Mouse (Mus musculus) heart, postnatal 0 days (tissue): ENCODE results near the gene Hmmr. TPM values are rescaled to one million over a fixed set of nuclear protein-coding genes. Genes with fewer than 3 reads are reported as not detected.
A peak's percentile ranks its signal among the peaks of the same experiment; 100 is the strongest.

Source experiments
- ATAC-seq: fragments of 200-750 bp; cut with Nextera tagmentation; 2 replicates; pipeline ENCODE4 v1.8.0; 2017; ENCODE audit warnings: low read depth, moderate number of reproducible peaks, moderate library complexity; ENCODE audit not compliant: insufficient read depth
- DNase-seq: peaks from one replicate; pipeline ENCODE4 v3.0.0-alpha.2; 2016; ENCODE audit warnings: low spot score
- H3K27ac ChIP-seq: fragments of 300-500 bp; sonication (generic); 2 replicates; pipeline ENCODE4 v1.5.1; 2014; ENCODE audit warnings: low read depth, mild to moderate bottlenecking
- H3K27me3 ChIP-seq: fragments of 300-500 bp; sonication (generic); 2 replicates; pipeline ENCODE4 v1.6.1; 2014; ENCODE audit warnings: low read length, mixed read lengths; ENCODE audit not compliant: control insufficient read depth, insufficient read depth
- H3K36me3 ChIP-seq: fragments of 300-500 bp; sonication (generic); replicated peaks from 2 replicates; pipeline ENCODE4 v1.6.1; 2014; ENCODE audit warnings: low read length, mixed read lengths; ENCODE audit not compliant: control insufficient read depth, insufficient read depth
- H3K4me1 ChIP-seq: fragments of 300-500 bp; sonication (generic); 2 replicates; pipeline ENCODE4 v1.6.1; 2014; ENCODE audit warnings: antibody characterized with exemption; ENCODE audit not compliant: control insufficient read depth, insufficient read depth
- H3K4me2 ChIP-seq: fragments of 300-500 bp; sonication (generic); 2 replicates; pipeline ENCODE4 v1.6.1; 2014; ENCODE audit warnings: low read depth, mild to moderate bottlenecking, low read length, moderate library complexity
- H3K4me3 ChIP-seq: fragments of 300-500 bp; sonication (generic); 2 replicates; pipeline ENCODE4 v1.5.1; 2014; ENCODE audit warnings: low read depth, low read length
- H3K9ac ChIP-seq: fragments of 300-500 bp; sonication (generic); replicated peaks from 2 replicates; pipeline ENCODE4 v1.6.1; 2014; ENCODE audit warnings: low read depth, low read length, mixed read lengths
- H3K9me3 ChIP-seq: fragments of 300-500 bp; sonication (generic); replicated peaks from 2 replicates; pipeline ENCODE4 v1.6.1; 2016; ENCODE audit warnings: low read length; ENCODE audit not compliant: control insufficient read depth
- CTCF ChIP-seq: IDR thresholded peaks from 2 replicates; pipeline ENCODE4 v1.5.1; 2016; ENCODE audit warnings: antibody characterized with exemption, control low read depth, low read depth
- EP300 ChIP-seq: IDR thresholded peaks from 2 replicates; pipeline ENCODE4 v1.6.1; 2016; ENCODE audit warnings: antibody characterized with exemption, low read depth
- WGBS: fragments of 180-500 bp; shearing (Covaris S2); extraction: QIAGEN DNeasy Blood & Tissue Kit; methylation state at CpG from one replicate; pipeline ENCODE4 v1.1.7; 2014; 5-methylcytosine and 5-hydroxymethylcytosine counted together
- polyA plus RNA-seq: library from polyadenylated mRNA; unstranded; fragments of >200 nt; fragmentation: Nextera tagmentation; extraction: Ambion mirVana; gene quantifications from 2 replicates; pipeline ENCODE4 v1.2.1, GENCODE M21; 2015
- total RNA-seq: library from RNA; depleted of rRNA; stranded (reverse); fragments of >200 nt; gene quantifications from 2 replicates; pipeline ENCODE4 v1.2.3, GENCODE M21; 2014; ENCODE audit warnings: low replicate concordance

Hmmr gene
- total and polyA plus RNA-seq, 2 experiments from 2014 or later = 18.0 to 29.0 TPM

GRCm38 (mm10) chr11:40693366-40693951, 39.8 kb downstream of the Hmmr start:
- peak overlapping the region; percentile 81 for H3K9ac ChIP-seq
- WGBS = under 1% methylated on average over 16 of the region's 16 CpGs
- peak overlapping the region; percentile 90 for H3K4me2 ChIP-seq
- no peak for TF ChIP-seq CTCF
- no peak for TF ChIP-seq EP300
- H3K27me3 ChIP-seq = no peaks in the 10 kb centered on the region
- no peaks in the 10 kb centered on the region for H3K36me3 ChIP-seq
- peak; percentile 51 for DNase-seq
- H3K27ac ChIP-seq = peak overlapping the region; percentile 95
- peaks cover 22% of the 10 kb centered on the region for H3K4me1 ChIP-seq
- ATAC-seq = no peak
- peak overlapping the region; percentile 82 for H3K4me3 ChIP-seq
- H3K9me3 ChIP-seq = no peaks in the 10 kb centered on the region

- Histone ChIP-seq H3K27ac (peak overlapping the region; percentile 95), H3K4me3 (peak overlapping the region; percentile 82), H3K9me3 (no peaks in the 10 kb centered on the region), H3K9ac (peak overlapping the region; percentile 81), H3K4me1 (peaks cover 22% of the 10 kb centered on the region), H3K36me3 (0 out of 2 replicates have a peak, but pooled peaks cover under 1% of the 10 kb centered on the region), H3K27me3 (no peaks in the 10 kb centered on the region), H3K4me2 (peak overlapping the region; percentile 90)
- peak; percentile 95 for DNase-seq
- TF ChIP-seq CTCF = no peak
- TF ChIP-seq EP300 = no peak; the same call in 1 of the 2 replicates
- 1% methylated on average over 36 of the region's 36 CpGs for WGBS
- peak; percentile 93 for ATAC-seq
These were observed 40.5 kb downstream of the Hmmr start for GRCm38 (mm10) chr11:40692511-40693365.

- Histone ChIP-seq H3K27me3 (no peaks in the 10 kb centered on the region), H3K4me3 (peak overlapping the region; percentile 82), H3K9me3 (no peaks in the 10 kb centered on the region), H3K9ac (peak overlapping the region; percentile 81), H3K4me1 (peaks cover 22% of the 10 kb centered on the region), H3K4me2 (peak overlapping the region; percentile 90), H3K27ac (peak overlapping the region; percentile 95), H3K36me3 (peaks cover 6% of the 10 kb centered on the region)
- peak; percentile 36 for ATAC-seq
- peak; percentile 34 for DNase-seq
- 0% methylated on average over 26 of the region's 28 CpGs for WGBS
- TF ChIP-seq EP300 = 0 out of 2 replicates have a peak, but pooled peaks have one; percentile 36
- TF ChIP-seq CTCF = no peak
These were observed 41.1 kb downstream of the Hmmr start for GRCm38 (mm10) chr11:40692101-40692509.

- peak overlapping the region; percentile 95 for H3K27ac ChIP-seq
These were observed 42.6 kb downstream of the Hmmr start for GRCm38 (mm10) chr11:40690444-40691127.

GRCm38 (mm10) chr11:40683295-40683694, 49.9 kb downstream of the Hmmr start:
- H3K27ac ChIP-seq = no peak overlapping the region
- DNase-seq (no peak), ATAC-seq (no peak)
- H3K4me2 ChIP-seq = no peak overlapping the region
- H3K4me1 ChIP-seq = no peaks in the 10 kb centered on the region
- WGBS = 64% methylated on average over 3 of the region's 3 CpGs
- no peaks in the 10 kb centered on the region for H3K27me3 ChIP-seq
- no peak overlapping the region for H3K9ac ChIP-seq
- H3K4me3 ChIP-seq = no peak overlapping the region
- H3K36me3 ChIP-seq = peaks cover 87% of the 10 kb centered on the region
- TF ChIP-seq CTCF (no peak), EP300 (no peak)
- no peaks in the 10 kb centered on the region for H3K9me3 ChIP-seq

More at GRCm38 (mm10) chr11:40690444-40691127, 42.6 kb downstream of the Hmmr start:
- Histone ChIP-seq H3K9ac (no peak overlapping the region), H3K9me3 (no peaks in the 10 kb centered on the region), H3K4me1 (peaks cover 22% of the 10 kb centered on the region), H3K4me2 (peak overlapping the region; percentile 90), H3K4me3 (peak overlapping the region; percentile 82), H3K27me3 (no peaks in the 10 kb centered on the region), H3K36me3 (peaks cover 22% of the 10 kb centered on the region)
- 25% methylated on average over 5 of the region's 5 CpGs for WGBS
- peak; percentile 82 for DNase-seq
- TF ChIP-seq CTCF (no peak), EP300 (peak; percentile 63; the same call in 1 of the 2 replicates)
- ATAC-seq = peak; percentile 34
